In genomic region chr2:168204476-168204999, GRCm38 (mm10) we compare ENCODE assay signal across 9 mouse cellular contexts. TPM values are rescaled to one million over a fixed set of nuclear protein-coding genes. Genes with fewer than 3 reads are reported as not detected.
DNase-seq lines count a peak whose midpoint lies in the region; ATAC-seq and TF ChIP-seq lines count a peak whose summit lies in the region.
"Had no signal": no experiment of that assay in that cellular context is flagged by ENCODE, and none has a peak within 500 bp of the region (broad histone marks: within the 10 kb centered on the region; RNA-seq: fewer than 3 reads in every experiment).

No protein-coding gene starts in this region.

- peak overlapping the region; percentile 100 for H3K4me3 ChIP-seq in heart, embryonic 11.5 days (ENCODE audit: low read depth, low read length)
- H3K4me3 ChIP-seq in MEL (ENCODE audit: control insufficient read depth in 1 of 2, insufficient read depth in 1 of 2, low read depth in 2 of 2, low read length in 2 of 2) (peak overlapping the region; percentile 85 to 95), macrophage (ENCODE audit: inconsistent target) (peak overlapping the region; percentile 91; the same call in 1 of the 2 replicates)
- H3K4me3 ChIP-seq in hindbrain, embryonic 10.5 days = peak overlapping the region; percentile 99

- H3K27ac ChIP-seq in heart, embryonic 11.5 days (ENCODE audit: low read depth, low read length) = no peak overlapping the region
- H3K27ac ChIP-seq in MEL (ENCODE audit: control insufficient read depth, low read depth, low read length) = no peak overlapping the region
- no peak overlapping the region for H3K27ac ChIP-seq in hindbrain, embryonic 10.5 days
- H3K27ac ChIP-seq in macrophage = no peak overlapping the region

- no peaks in the 10 kb centered on the region for H3K27me3 ChIP-seq in heart, embryonic 11.5 days (ENCODE audit: control insufficient read depth, insufficient read depth, low read length)
- H3K27me3 ChIP-seq in MEL (ENCODE audit: control insufficient read depth in 1 of 2, insufficient read depth in 2 of 2, low read length in 2 of 2) = no peaks in the 10 kb centered on the region
- H3K27me3 ChIP-seq in hindbrain, embryonic 10.5 days (ENCODE audit: insufficient read depth, poor library complexity, severe bottlenecking) = no peaks in the 10 kb centered on the region

- H3K4me1 ChIP-seq in heart, embryonic 11.5 days (ENCODE audit: control insufficient read depth, insufficient read depth, low read length) = peaks cover 22% of the 10 kb centered on the region
- peaks cover 11 to 34% of the 10 kb centered on the region in 2 experiments for H3K4me1 ChIP-seq in MEL (ENCODE audit: control insufficient read depth in 1 of 2, insufficient read depth in 2 of 2, low read length in 2 of 2)
- H3K4me1 ChIP-seq in hindbrain, embryonic 10.5 days (replicated peaks) = peaks cover 41% of the 10 kb centered on the region

- DNase-seq in heart, adult 8-10 months (ENCODE audit: low spot score) = no peak
- no peak for DNase-seq in MEL (ENCODE audit: low read depth, low spot score)
- no peak for DNase-seq in hindbrain, embryonic 10.5 days (ENCODE audit: low spot score)
- DNase-seq in urinary bladder, adult 2 months (ENCODE audit: low spot score) = no peak
- no peak for DNase-seq in B cell, adult 2 months
- DNase-seq in thymus, postnatal 0 days (ENCODE audit: low spot score) = no peak

- H3K9ac ChIP-seq in heart, embryonic 11.5 days (ENCODE audit: low read depth, low read length) = peak overlapping the region; percentile 100; the same call in 1 of the 2 replicates
- H3K9ac ChIP-seq in MEL (ENCODE audit: control insufficient read depth, low read depth, low read length, poor library complexity, severe bottlenecking) = peak overlapping the region; percentile 11; the same call in 1 of the 2 replicates

- H3K9me3 ChIP-seq in heart, embryonic 11.5 days (replicated peaks; ENCODE audit: control insufficient read depth, low read length) = no peaks in the 10 kb centered on the region; the same call in 1 of the 2 replicates
- H3K9me3 ChIP-seq in MEL (replicated peaks; ENCODE audit: insufficient read depth, low read length) = no peaks in the 10 kb centered on the region
- no peaks in the 10 kb centered on the region for H3K9me3 ChIP-seq in hindbrain, embryonic 10.5 days

- no peak for TF ChIP-seq POLR2A in MEL (IDR thresholded peaks at IDR 0.05; ENCODE audit: control insufficient read depth in 1 of 2, insufficient read depth in 1 of 2, low read depth in 1 of 2, low read length in 2 of 2, poor library complexity in 1 of 2)

- WGBS in heart, embryonic 11.5 days (ENCODE audit: insufficient replicate concordance) = 85% methylated on average over 8 of the region's 8 CpGs
- 94% methylated on average over 8 of the region's 8 CpGs for WGBS in hindbrain, embryonic 10.5 days
- 82% methylated on average over 8 of the region's 8 CpGs for WGBS in macrophage (ENCODE audit: missing documents)

- TF ChIP-seq CTCF in MEL (IDR thresholded peaks at IDR 0.05 in 2 of 3, conservative IDR thresholded peaks at IDR 0.05 in 1 of 3; ENCODE audit: control insufficient read depth in 1 of 3, insufficient read depth in 1 of 3, low read depth in 2 of 3, low read length in 3 of 3, poor library complexity in 1 of 3, severe bottlenecking in 1 of 3) = no peak

- TF ChIP-seq EP300 in MEL (IDR thresholded peaks at IDR 0.05; ENCODE audit: low read depth in 1 of 2, low read length in 2 of 2) = no peak

- no peak for ATAC-seq in heart, embryonic 11.5 days (replicated peaks; ENCODE audit: insufficient number of reproducible peaks, low FRiP score, low TSS enrichment)

- TF ChIP-seq RAD21 in MEL (IDR thresholded peaks at IDR 0.05; ENCODE audit: low read depth, low read length) = no peak

- H3K79me2 ChIP-seq in MEL (ENCODE audit: control insufficient read depth, insufficient read depth, low read length, poor library complexity) (peaks cover 59% of the 10 kb centered on the region), macrophage (ENCODE audit: inconsistent target) (peaks cover 68% of the 10 kb centered on the region)

- peaks cover 6% of the 10 kb centered on the region for H3K36me3 ChIP-seq in heart, embryonic 11.5 days (ENCODE audit: control insufficient read depth, insufficient read depth, low read length)
- peaks cover 28 to 50% of the 10 kb centered on the region in 2 experiments for H3K36me3 ChIP-seq in MEL (ENCODE audit: control insufficient read depth in 1 of 2, insufficient read depth in 2 of 2, low read length in 2 of 2)
- H3K36me3 ChIP-seq in hindbrain, embryonic 10.5 days = peaks cover 67% of the 10 kb centered on the region
- H3K36me3 ChIP-seq in macrophage (ENCODE audit: inconsistent target) = peaks cover 4% of the 10 kb centered on the region; the same call in 1 of the 2 replicates

- peak overlapping the region; percentile 62 for H3K4me2 ChIP-seq in heart, embryonic 11.5 days

TF ChIP-seq in MEL, 35 proteins besides CTCF, POLR2A, EP300 and RAD21:
- TF ChIP-seq ZMIZ1 (IDR thresholded peaks at IDR 0.05; ENCODE audit: low read depth, low read length) (no peak), ZNF384 (IDR thresholded peaks at IDR 0.05; ENCODE audit: low read depth, low read length) (no peak), MXI1 (IDR thresholded peaks at IDR 0.05; ENCODE audit: low read depth, low read length) (no peak), CHD1 (IDR thresholded peaks at IDR 0.05; ENCODE audit: low read depth, low read length) (0 out of 2 replicates have a peak, but pooled peaks have one; percentile 5), SIN3A (IDR thresholded peaks at IDR 0.05; ENCODE audit: low read length) (no peak)

RNA-seq across cellular contexts. Expression of gene Adnp, which starts 2.4 kb away (rescaled TPM):
- polyA plus RNA-seq in heart, embryonic 11.5 days (2014; fragmentation: Nextera tagmentation; extraction: Ambion mirVana) = 5.5 and 6.1 TPM in 2 replicates
- 10 to 100 TPM; 23.1 to 24.3 (median 23.7) TPM for total RNA-seq in heart, adult 8-10 months (2022)
- 2.3 and 2.8 TPM in 2 replicates for total RNA-seq in MEL (2012; rRNA removed)
- 10 to 100 TPM; 11.9 to 29.4 TPM for polyA plus RNA-seq in MEL (2012; ENCODE audit: insufficient read depth in 1 of 2, insufficient read length in 2 of 2, low read depth in 1 of 2, low replicate concordance in 2 of 2, missing spikeins in 1 of 2)
- 2.3 and 2.7 TPM in 2 replicates for polyA plus RNA-seq in hindbrain, embryonic 10.5 days (2016; fragmentation: Nextera tagmentation; extraction: Ambion mirVana)
- 10 to 100 TPM; 47.2 to 91.0 (median 71.6) TPM for total RNA-seq in macrophage (2018; cell fraction: chromatin; rRNA removed)
- total RNA-seq in macrophage (2018; cell fraction: cytosol; rRNA removed) = 10 to 100 TPM in 25 of 26 experiments, 1 to 10 TPM in 1; 9.1 to 30.8 (median 16.7) TPM
- 10 to 100 TPM; 48.5 to 79.2 (median 61.0) TPM for total RNA-seq in macrophage (2018; cell fraction: nucleus; rRNA removed)
- 4.2 to 6.7 TPM (median 4.5 TPM) in 3 replicates for polyA plus RNA-seq in macrophage (2018)
- polyA plus RNA-seq in urinary bladder, adult 2 months (2012; rRNA removed) = 22.3 and 22.4 TPM in 2 replicates
- 4.8 and 7.9 TPM in 2 replicates for polyA plus RNA-seq in thymus, postnatal 0 days (2015; fragmentation: Nextera tagmentation; extraction: Ambion mirVana)
- total RNA-seq: monocyte, adult 5-6 weeks had no signal

RNA-seq across cellular contexts. Expression of gene Gm20716, which starts 25.6 kb away (rescaled TPM):
- 17.2 and 19.4 TPM in 2 replicates for polyA plus RNA-seq in heart, embryonic 11.5 days (2014; fragmentation: Nextera tagmentation; extraction: Ambion mirVana)
- total RNA-seq in heart, adult 8-10 months (2022) = 10 to 100 TPM; 16.1 to 23.2 (median 19.1) TPM
- 24.4 and 29.4 TPM in 2 replicates for total RNA-seq in MEL (2012; rRNA removed)
- polyA plus RNA-seq in MEL (2012; ENCODE audit: insufficient read depth in 1 of 2, insufficient read length in 2 of 2, low read depth in 1 of 2, low replicate concordance in 2 of 2, missing spikeins in 1 of 2) (10 to 100 TPM in 1 of 2 experiments, not detected in 1; 24.4 TPM), macrophage (2018) (32.7 to 38.4 TPM (median 32.8 TPM) in 3 replicates)
- 15.6 and 16.7 TPM in 2 replicates for polyA plus RNA-seq in hindbrain, embryonic 10.5 days (2016; fragmentation: Nextera tagmentation; extraction: Ambion mirVana)
- total RNA-seq in macrophage (2018; cell fraction: chromatin; rRNA removed) = 10 to 100 TPM; 11.8 to 43.9 (median 28.1) TPM
- 10 to 100 TPM; 21.9 to 37.2 (median 29.5) TPM for total RNA-seq in macrophage (2018; cell fraction: cytosol; rRNA removed)
- total RNA-seq in macrophage (2018; cell fraction: nucleus; rRNA removed) = 10 to 100 TPM; 12.9 to 41.1 (median 23.5) TPM
- polyA plus RNA-seq in urinary bladder, adult 2 months (2012; rRNA removed) = 30.3 and 39.7 TPM in 2 replicates
- polyA plus RNA-seq in thymus, postnatal 0 days (2015; fragmentation: Nextera tagmentation; extraction: Ambion mirVana) = 10.4 and 15.3 TPM in 2 replicates

RNA-seq across cellular contexts. Expression of gene Dpm1, which starts 25.9 kb away (rescaled TPM):
- polyA plus RNA-seq in heart, embryonic 11.5 days (2014; fragmentation: Nextera tagmentation; extraction: Ambion mirVana) = 74.5 and 85.1 TPM in 2 replicates
- 10 to 100 TPM; 63.2 to 95.5 (median 78.2) TPM for total RNA-seq in heart, adult 8-10 months (2022)
- 35.4 and 49.0 TPM in 2 replicates for total RNA-seq in MEL (2012; rRNA removed)
- polyA plus RNA-seq in MEL (2012; ENCODE audit: insufficient read depth in 1 of 2, insufficient read length in 2 of 2, low read depth in 1 of 2, low replicate concordance in 2 of 2, missing spikeins in 1 of 2) (100 to 1,000 TPM in 1 of 2 experiments, 10 to 100 TPM in 1; 63.5 to 564 TPM), macrophage (2018) (43.7 to 208 TPM (median 85.6 TPM) in 3 replicates)
- 72.3 and 78.8 TPM in 2 replicates for polyA plus RNA-seq in hindbrain, embryonic 10.5 days (2016; fragmentation: Nextera tagmentation; extraction: Ambion mirVana)
- 100 to 1,000 TPM in 5 of 26 experiments, 10 to 100 TPM in 21; 33.3 to 123 (median 88.2) TPM for total RNA-seq in macrophage (2018; cell fraction: chromatin; rRNA removed)
- 10 to 100 TPM; 10.4 to 88.0 (median 30.0) TPM for total RNA-seq in macrophage (2018; cell fraction: cytosol; rRNA removed)
- 10 to 100 TPM; 24.3 to 82.5 (median 37.8) TPM for total RNA-seq in macrophage (2018; cell fraction: nucleus; rRNA removed)
- polyA plus RNA-seq in urinary bladder, adult 2 months (2012; rRNA removed) = 14.9 and 19.4 TPM in 2 replicates
- 143 and 144 TPM in 2 replicates for polyA plus RNA-seq in thymus, postnatal 0 days (2015; fragmentation: Nextera tagmentation; extraction: Ambion mirVana)

RNA-seq across cellular contexts. Expression of gene Mocs3, which starts 25.9 kb away (rescaled TPM):
- polyA plus RNA-seq in heart, embryonic 11.5 days (2014; fragmentation: Nextera tagmentation; extraction: Ambion mirVana) = 4.1 and 4.5 TPM in 2 replicates
- 1 to 10 TPM; 7.3 to 9.7 (median 7.8) TPM for total RNA-seq in heart, adult 8-10 months (2022)
- total RNA-seq in MEL (2012; rRNA removed) = 4.2 and 5.1 TPM in 2 replicates
- polyA plus RNA-seq in MEL (2012; ENCODE audit: insufficient read depth in 1 of 2, insufficient read length in 2 of 2, low read depth in 1 of 2, low replicate concordance in 2 of 2, missing spikeins in 1 of 2) (1 to 10 TPM in 1 of 2 experiments, not detected in 1; 2.9 TPM), macrophage (2018) (4.4 to 5.9 TPM (median 5.8 TPM) in 3 replicates)
- polyA plus RNA-seq in hindbrain, embryonic 10.5 days (2016; fragmentation: Nextera tagmentation; extraction: Ambion mirVana) = 7.0 and 7.6 TPM in 2 replicates
- total RNA-seq in macrophage (2018; cell fraction: chromatin; rRNA removed) = 1 to 10 TPM; 1.6 to 9.7 (median 4.7) TPM
- total RNA-seq in macrophage (2018; cell fraction: cytosol; rRNA removed) = 10 to 100 TPM in 1 of 26 experiments, 1 to 10 TPM in 25; 3.8 to 10.0 (median 6.8) TPM
- total RNA-seq in macrophage (2018; cell fraction: nucleus; rRNA removed) = 10 to 100 TPM in 4 of 26 experiments, 1 to 10 TPM in 22; 2.7 to 13.4 (median 6.3) TPM
- 7.9 and 9.8 TPM in 2 replicates for polyA plus RNA-seq in urinary bladder, adult 2 months (2012; rRNA removed)
- 9.3 and 11.4 TPM in 2 replicates for polyA plus RNA-seq in thymus, postnatal 0 days (2015; fragmentation: Nextera tagmentation; extraction: Ambion mirVana)
